Mouse (Mus musculus) adrenal gland, postnatal 10 days (tissue): ENCODE measurements around the gene Card10. TPM values are rescaled to one million over a fixed set of nuclear protein-coding genes. Genes with fewer than 3 reads are reported as not detected.

ENCODE experiments used
- DNase-seq: peaks from one replicate; pipeline ENCODE4 v3.0.0; 2021; ENCODE audit warnings: mixed read lengths
- total RNA-seq, 2 experiments: library from RNA; stranded (reverse); gene quantifications; 2 replicates each; pipeline ENCODE4 v1.2.3; 2021

The Card10 gene
- total RNA-seq, 2 experiments from 2014 or later, result 12.0 to 12.4 TPM

DNA sequence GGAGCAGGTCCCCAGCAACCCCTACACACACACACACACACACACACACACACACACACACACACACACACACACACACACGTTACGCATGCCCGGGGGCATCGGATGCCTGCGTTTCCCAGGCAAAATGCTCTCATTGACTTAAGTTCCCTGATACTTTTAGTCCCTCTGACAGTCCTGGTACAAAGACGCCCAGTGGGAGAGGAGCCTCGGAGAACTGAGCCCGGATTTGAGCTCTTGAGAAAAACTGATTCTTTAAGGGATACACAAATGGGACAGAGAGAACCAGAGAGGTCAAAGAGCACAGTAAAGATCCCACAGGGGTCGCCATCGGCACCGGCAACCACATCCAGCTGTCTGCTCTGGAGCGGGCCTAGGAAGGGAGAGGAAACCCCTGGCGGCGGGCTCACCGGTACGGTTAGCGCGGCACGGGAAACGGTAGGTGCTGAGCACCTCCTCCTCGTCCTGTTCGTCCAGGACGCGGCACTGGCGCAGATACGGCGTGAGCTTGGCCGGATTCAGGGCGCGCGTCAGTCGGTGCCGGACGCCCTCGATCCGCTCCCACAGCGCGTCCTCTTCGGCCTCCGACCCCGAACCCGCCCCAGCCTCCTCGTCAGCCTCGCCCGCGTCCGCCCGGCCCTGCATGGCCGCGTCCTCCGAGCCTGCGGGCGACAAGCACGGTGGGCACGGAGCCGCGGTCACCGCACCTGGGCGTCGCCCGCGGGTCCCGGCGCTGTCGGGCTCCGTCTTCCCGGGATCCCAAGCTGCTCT, 686 bp downstream of the Card10 start:
- DNase-seq, result no peak

DNA sequence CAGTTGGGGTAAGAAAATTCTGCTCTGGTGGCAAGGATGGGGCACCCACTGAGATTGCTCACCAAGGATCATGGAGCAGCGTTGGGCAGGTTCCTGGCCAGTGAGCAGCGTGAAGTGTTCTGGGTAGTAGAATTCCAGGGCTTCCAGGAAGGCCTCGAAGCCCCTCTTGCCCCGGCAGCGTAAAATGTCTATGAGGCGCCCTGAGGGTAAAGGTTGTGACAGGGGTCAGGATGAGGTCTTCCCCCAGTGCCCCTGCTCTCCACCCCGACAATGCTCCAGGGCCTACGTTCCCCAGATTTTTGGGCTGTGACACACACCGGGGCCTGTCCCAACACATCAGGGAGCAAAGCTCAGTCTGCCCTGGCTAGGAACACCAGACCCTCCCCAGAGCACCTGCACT, 1.3 kb downstream of the Card10 start:
- no peak for DNase-seq

DNA sequence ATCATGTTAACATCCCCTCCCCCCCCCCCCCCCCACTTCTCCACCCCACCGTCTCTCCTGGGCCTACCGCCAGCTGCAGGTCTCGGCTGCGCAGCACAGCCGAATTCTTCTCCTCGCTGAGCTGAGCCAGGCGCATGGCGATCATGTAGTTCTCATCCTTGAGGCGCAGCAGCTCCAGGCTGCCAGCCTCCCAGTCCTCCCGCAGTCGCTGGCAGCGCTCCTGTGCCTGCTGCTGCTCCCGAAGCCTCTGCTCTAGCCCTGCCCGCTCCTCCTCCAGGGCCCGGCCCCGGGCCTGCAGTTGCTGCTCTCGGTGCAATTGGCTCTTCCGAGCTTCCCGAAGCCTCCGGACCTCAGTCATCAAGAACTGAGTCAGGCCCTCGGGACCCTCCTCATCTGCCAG, 3.8 kb downstream of the Card10 start:
- DNase-seq, result peak; percentile 41

DNA sequence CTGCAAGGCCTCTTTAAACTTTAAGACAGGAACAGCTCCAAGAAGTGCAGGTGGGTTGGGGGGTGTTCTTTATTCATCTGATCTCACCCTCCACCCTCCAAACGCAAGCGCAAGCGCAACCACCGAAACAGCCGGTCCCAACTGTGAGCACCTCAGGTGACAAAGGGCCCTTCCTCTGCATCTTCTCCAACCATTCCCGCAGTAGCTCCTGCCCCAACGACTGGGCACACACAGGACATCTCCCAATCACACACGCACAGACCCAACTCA, 5.8 kb downstream of the Card10 start:
- DNase-seq, result no peak

DNA sequence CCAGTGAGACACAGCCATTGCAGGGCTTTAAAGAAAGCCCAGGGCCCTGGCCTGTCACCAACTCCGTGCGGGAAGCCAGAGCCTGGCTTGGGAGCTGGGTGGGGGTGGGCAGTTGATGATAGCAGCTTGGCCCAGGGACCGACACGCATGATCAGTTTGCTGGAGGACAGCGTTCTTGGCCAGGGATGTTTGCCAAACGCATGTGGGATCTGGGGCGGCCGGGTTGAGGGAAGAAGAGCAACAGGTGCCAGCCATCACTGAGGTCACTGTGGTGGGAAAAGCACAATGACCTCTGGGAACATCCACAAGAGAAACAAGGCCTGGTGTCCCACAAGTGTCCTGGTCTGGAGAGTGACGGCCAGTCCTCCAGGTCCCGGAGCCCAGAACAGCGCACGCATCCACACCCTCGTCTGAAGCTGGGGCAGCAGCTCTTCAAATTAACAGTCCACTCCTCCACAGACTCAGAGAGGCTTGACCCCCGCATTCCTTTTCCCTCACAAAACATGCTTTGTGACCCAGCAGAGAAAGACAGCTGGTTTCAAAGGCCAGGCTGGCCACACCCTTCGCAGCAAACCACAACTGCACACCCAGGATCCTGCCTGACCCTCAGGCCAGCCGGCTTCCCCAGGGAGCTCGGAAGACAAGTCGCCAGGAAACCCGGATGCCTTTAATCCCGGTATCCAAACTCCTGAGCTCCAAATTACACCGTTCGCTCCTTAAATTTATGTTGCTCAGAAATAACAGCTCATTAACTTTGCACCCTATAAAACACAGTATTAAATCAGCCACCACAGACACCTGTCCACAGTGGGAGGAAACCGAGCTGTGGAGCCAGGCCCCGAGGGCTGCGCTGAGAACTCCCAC, 6.4 kb downstream of the Card10 start:
- no peak for DNase-seq

DNA sequence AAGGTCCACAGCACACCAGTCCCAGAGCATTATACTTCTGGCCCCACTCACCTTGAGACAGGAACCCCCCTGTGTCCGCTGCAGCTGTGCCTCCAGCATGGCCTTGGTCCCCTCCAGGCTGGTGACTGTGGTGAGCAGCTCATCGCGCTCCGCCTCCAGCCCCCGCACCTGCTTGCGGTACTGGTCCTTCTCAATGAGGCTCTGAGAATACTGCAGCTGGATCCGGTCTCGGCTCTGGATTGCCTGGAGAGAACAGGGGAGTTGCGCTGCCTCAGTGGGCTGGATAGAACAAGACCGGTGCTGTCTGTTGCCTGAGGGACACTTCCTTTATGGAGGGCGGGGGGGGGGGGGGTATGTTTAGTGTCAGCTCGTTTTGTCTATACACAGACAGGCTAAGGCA, 11.9 kb downstream of the Card10 start:
- no peak for DNase-seq

DNA sequence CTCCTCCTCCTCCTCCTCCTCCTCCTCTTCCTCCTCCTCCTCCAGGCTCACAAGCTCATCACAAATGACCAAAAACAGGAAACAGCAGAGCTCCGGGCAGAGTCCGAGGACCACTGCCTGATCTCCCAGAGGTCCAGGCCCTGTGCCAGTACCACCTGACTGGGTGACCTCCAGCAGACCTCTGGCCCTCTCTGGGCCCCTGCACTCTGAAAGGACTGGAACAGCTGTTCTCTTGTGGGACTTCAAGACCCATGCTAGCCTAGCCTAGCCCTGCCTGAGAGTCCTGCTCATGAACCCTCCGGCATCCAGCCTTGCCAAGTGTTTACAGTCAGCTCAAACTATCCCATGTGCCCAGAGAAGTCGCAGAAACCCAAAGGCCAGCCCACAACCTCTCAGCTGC, 12.4 kb downstream of the Card10 start:
- peak; percentile 71 for DNase-seq

DNA sequence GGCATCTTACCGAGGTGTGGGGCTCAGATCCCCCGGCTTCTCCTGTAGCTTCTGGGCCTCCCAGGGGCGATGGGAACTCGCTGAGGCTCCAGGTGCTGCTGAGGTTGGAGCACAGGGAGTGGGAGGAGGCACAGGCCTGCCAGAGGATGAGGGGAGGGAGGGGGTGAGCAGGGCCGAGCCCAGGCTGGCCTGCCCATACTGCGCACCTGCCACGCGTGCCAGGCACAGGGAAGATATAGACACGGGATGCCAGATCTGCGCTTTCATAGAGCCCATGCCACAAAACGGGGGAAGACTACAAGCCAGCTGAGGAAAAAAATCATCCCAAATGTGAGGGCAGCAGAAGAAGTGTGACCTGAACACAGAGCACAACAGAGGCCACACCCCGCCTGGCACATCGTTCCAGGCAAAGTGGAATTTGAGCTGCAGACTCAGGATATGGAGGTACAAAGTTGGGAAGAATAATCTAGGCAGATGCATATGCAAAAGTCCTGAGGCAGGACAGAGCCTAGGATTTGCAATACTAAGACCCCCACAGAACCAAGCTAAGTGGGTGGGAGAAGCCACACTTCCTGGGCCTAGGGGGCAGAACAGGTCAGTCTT, 13.0 kb downstream of the Card10 start:
- no peak for DNase-seq

DNA sequence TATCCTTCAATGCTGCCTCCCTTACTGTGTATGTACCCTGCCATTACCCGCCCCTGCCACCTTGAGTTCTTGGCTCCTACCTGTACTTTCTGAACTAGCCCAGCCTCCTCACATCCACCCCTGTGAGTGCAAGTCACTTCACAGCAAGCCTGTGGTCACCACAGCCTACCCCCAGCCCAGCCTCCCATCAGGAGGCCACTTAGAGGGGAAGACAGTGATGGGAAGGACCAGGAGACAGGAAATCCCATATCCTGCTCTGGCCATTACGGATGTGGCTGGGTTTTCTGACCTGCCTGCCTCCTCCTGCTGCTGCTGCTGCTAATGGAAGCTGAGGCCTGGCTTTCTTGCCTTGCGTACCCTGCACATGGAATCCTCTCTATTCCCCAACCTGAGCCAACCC, 14.8 kb downstream of the Card10 start:
- DNase-seq, result no peak

DNA sequence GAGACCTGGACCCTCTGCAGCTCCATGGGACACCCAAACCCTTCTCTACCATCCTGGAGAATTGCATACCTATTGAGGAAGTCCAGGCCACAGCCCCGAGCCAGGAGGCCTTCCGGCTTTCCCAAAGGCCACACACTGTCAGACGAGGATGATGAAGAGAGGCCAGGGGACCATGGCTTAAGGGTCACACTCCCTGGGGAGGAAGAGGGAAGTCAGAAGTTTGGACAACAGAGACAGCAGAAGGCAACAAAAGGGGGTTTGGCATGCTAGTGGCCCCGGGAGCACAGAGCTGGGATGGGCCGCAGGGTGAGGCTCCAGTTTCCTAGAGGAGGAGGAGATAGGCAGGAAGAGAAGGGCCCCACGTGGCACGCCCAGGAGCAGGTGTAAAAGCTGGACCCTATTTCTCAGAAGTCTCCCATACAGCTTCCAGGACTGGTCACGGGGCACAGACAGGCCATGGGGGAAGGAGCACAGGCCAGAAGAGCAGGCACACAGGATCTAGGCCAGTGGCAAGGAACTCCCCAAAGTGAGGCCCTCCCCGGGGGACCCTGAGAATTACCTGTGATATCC, 15.5 kb downstream of the Card10 start:
- no peak for DNase-seq

DNA sequence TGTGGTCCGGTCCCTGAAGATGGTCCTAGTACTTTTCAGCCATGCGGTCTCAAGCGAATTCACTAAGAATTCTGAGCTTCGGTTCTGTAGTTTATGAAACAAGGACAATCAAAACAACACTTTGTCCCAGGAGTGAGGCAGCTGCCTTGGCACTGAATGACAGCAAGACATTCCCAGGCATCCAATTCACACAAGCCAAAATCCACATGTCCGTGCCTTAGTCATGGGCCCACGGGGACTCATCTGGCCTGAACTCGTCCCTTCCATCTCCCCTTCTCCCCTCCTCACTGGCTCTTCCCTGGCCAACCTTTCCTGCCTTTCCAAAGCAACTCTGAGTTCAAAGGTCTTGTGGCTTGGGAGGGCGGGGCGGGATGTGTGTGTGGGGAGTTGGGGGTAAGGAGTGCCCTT, 16.4 kb downstream of the Card10 start:
- no peak for DNase-seq

DNA sequence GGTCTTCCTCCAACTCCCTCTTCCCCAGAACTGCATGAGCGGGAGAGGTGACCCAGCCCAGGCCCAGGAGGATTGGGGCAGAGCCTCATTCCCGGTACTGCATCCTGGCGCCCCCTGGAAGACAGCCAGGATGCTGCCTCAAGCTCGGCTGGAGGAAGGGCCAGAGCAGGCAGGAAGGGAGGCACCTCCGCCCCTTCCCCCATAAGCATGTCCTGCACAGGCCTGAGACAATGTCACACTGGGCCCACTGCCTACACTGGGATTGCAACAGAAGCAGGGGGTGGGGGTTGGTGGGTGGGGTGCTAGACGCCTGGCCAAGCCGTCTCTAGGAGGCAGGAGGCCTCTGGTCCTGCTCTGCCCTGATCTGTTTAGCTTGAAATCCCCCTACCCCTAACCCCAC, 16.9 kb downstream of the Card10 start:
- peak; percentile 67 for DNase-seq

DNA sequence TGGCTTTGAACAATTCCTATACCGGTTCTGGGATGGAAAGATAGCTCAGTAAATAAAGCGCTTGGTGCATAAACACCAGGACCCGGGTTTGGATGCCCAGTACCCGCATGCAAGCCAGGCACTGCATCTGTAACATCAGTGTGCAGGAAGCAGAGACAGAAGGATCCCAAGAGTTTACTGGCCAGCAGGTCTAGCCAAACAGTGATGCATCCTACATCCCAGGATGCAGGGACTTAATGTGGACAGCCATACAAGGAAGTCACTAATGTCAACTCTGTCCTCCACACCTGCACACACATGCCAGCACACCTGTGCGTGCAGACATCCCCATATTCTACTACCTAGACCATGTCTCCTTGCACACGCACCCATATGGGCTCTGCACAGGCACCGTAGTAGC, 17.6 kb downstream of the Card10 start:
- no peak for DNase-seq

DNA sequence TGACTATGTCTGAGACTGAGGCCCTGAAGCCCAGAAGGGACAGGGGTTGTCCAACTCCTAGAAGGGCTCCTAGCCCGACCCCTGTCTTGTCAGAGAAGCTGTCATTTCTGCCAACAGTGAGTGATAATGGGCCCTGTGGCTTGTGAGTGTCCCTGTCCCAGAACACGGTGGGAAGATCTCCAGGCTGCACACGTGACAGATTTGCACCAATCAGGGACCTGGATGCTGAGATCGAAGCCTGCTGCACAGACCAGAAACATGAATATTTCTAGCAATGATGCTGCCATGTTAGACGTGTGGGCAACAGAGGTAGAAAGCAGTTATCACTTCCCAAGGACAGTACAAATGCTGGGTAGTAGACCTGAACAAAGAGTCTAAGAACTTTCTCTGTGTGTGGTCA, 18.3 kb downstream of the Card10 start:
- DNase-seq, result no peak

DNA sequence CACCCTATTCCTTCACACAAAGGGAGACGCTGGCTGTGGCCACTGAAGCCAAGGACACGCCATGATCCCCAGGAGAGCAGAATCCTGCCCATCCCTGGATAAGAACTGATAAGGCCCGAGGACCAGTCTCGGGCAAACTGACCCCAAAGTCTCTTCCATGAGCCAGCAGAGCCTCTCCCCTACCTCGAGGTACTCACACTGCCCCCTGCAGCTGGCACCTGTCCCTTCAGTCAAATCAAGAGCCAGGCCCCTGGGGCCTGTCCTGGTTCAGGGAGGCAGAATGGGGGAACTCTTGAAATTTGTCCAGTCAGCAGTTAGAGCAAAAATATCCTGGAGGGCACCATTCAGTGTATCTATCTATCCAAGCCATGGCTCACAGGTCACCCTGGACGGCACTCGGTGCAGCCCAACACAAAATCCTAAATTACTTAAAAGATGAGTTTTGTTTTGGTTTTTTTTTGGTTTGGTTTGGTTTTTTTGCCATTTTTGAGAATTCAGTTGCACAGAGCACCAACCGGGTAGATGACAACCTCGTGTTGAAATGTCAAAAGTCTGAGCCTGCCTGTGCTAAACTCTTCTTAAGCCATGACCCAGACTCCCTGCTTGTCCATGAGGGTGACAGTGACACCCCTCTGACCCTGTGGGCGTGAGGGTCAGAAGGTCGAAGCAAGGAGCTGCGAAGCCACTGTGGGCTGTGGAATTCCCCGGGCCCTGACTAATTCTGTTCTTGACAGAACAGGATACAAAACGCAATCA, 20.3 kb downstream of the Card10 start:
- DNase-seq, result no peak

DNA sequence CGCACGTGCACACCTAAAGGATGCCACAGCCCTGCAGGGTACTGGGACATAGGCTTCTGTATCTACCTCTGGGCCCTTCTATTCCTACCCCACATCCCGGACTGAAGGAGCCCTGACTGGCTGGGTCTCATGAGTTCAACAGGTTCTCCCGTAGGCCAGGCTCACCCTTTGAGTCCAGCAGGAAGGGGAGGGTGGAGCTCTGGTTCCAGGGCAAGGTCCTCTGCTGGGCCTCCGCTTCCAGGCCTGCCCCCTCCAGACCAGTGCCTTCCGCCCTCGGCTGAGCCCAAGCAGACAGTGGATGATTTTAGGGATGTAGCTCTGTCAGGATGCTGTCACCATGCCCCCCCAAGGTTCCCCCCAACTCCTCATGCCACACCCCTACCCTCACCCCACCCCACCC, 21.9 kb downstream of the Card10 start:
- no peak for DNase-seq

DNA sequence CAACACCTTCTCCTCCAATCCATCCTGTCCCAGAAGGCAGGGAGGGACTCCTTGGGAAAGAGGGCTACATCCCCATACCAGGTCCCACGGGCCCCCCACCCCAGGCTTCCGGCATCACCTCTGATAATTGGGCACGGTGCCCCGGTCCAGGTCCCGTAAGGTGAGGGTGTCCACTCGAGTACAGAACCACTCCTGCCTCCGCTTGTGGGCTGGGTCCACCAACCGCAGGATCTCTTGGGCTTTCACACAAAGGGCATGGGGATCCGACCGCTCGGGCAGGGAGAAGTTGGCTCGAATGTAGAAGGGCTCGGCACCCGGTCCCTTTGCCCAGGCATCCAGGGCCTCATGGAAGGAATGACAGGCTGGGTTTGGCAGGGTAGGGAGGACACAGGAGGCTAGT, 22.5 kb downstream of the Card10 start:
- no peak for DNase-seq

DNA sequence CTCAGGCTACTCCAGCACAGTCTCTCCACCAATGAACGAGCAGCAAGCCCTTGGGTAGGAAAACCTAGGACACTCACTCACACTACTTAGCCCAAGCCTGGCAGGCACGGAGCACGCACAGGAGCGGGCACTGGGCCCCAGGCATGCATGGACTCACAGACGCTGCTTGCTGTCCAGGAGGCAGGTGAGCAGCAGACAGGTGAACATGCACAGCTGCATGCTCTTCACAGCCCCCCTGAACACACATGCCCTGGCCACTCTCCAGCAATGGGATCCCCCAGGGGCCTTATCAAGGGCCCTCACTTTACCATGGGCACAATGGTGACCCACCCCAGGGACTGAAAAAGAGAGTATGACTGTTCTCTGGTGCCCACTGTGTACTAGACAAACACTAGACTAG, 23.2 kb downstream of the Card10 start:
- DNase-seq, result no peak

DNA sequence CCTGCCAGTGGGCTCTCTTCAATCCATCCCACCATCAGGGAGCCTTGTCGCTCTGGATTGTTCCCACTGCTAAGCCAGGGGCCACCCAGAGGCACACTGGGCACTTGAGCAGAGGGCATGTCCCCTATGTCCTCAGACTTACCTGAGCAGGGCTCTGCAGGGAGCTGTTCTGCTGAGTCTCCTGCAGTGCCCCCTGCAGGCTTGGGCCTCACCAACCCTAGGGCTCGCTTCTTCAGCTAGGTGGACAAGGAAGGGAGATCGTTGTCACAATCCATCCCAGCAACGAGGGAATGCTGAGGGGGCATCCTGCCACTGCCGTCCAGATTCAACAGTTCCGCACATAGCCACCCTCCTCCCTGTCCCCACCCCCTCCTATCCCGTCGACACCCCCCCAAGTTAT, 23.6 kb downstream of the Card10 start:
- no peak for DNase-seq

DNA sequence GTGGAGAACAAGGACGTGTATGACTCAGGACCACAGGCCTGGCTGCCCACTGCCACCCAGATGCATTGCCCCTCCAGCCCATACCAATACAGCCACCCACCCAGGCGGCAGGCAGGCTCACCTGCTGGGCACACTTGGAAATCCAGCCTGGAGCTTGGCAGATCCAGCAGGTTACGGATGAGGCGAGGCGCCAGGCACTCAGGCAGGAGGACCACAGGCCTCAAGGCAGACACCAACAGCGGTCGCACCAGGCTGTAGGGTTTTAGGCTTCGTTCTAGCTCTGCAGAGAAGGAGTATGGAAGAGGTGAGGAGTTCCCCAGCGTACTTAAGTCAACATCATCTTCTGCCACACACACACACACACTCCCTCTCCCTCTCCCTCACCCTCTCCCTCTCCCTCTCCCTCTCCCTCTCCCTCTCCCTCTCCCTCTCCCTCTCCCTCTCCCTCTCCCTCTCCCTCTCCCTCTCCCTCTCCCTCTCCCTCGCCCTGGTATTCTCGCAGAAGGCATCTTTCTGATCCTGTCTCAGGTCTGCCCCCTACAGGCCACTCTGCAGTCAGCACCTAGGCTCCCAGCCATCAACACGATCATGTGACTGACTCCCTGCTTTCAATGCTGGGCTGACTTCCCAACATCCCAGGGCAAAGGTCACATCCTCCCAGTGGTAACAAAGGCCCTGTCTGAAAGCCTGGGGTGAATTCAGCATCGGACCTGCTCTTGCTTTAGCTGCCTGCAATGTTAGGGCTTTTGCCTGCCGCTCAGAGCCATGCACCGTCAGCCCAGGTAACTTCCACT, 24.6 kb downstream of the Card10 start:
- peak; percentile 93 for DNase-seq

DNA sequence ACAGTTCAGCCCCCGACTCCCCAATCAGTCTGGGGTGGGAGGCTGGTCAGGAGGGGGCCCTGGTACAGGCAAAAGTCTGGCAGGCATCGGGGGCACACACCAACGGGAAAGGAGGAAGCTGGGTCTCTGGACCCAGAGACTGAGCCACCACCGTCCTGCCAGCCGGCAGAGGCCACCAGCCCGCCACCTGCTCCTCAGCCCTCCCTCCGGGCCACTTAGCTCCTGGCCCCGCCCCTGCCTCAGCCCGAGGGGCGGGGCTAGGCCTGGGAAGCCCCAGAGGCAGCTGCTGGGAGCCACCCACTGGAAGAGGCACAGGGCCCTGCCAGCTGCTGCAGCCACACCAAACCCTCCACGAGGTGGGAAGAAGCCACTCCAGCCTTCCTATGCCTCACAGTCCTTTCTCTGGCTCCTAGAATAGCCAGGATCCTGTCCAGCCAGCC, 29.5 kb downstream of the Card10 start, which contains the start of gene Mfng:
TSS of gene Mfng (minus strand) at position 186 of the 440 bp plus-strand sequence.
- peak; percentile 80 for DNase-seq
